Mouse (Mus musculus): Measurements from ENCODE around the gene Eef1a2. TPM values are rescaled to one million over a fixed set of nuclear protein-coding genes. Genes with fewer than 3 reads are reported as not detected.
"Not testable (repeated sequence)": the region's sequence is repeated elsewhere in the genome, so short reads cannot be mapped to it uniquely, and the experiment has no call there.

The Eef1a2 gene
- 5.8 and 6.3 TPM in 2 replicates for polyA plus RNA-seq (2015; fragmentation: Nextera tagmentation; extraction: Ambion mirVana)

DNA sequence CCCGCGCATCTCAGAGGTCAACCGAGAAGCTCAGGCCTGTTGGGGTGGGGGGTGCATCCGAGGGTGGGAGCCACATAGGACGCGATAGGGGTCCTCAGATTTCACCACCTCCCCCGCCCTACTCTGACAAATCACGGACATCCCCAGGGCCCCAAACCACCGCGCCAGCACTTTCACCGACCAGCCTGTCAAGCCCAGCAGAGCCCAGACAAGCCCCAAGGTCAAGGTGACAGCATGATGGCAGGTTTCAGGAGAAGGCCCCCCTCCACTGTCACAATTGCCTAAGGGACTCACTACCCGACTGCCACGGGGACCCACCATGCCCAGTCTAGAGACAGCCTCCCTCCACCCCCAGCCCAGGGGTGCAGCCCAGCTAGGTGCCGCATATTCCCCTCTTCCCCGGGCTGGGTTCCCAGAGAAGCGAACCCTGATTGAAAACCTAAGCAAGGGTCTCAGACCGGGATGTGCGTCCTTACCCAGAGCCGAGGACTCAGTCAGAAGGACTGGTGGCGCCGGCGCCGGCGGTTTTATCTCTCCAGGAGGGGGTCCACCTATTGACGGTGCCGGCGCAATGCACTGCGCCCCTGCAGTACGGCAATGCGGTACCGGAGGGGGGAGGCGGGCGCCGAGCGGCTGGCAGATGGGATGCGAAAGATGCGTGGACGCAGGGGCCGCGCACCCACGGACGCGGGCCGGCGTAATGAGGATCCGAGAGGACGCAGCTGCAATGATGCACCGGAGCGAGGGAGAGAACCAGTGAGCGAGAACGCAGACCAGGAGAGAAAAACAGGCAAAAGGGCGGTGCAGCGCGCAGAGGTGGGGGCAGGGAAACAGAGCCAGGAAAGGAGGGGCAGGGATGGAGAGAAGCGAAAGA is at the start of gene Eef1a2:
TSS of gene Eef1a2 (minus strand) at position 767 of the 874 bp plus-strand sequence.
- H3K4me2 ChIP-seq (replicated peaks), result peak within 1 kb of the TSS; percentile 70
- peak within 1 kb of the TSS; percentile 84 for H3K27ac ChIP-seq (replicated peaks)
- H3K36me3 ChIP-seq, result no peaks in the 10 kb centered on the region
- no peaks in the 10 kb centered on the region for H3K27me3 ChIP-seq
- H3K4me3 ChIP-seq, result peak within 1 kb of the TSS; percentile 61
- no peaks in the 10 kb centered on the region for H3K9me3 ChIP-seq
- ATAC-seq (replicated peaks), result peak; percentile 71
- H3K9ac ChIP-seq (replicated peaks), result peak within 1 kb of the TSS; percentile 79
- H3K4me1 ChIP-seq, result peaks cover 58% of the 10 kb centered on the region
- 3% methylated on average over 55 of the region's 55 CpGs for WGBS

DNA sequence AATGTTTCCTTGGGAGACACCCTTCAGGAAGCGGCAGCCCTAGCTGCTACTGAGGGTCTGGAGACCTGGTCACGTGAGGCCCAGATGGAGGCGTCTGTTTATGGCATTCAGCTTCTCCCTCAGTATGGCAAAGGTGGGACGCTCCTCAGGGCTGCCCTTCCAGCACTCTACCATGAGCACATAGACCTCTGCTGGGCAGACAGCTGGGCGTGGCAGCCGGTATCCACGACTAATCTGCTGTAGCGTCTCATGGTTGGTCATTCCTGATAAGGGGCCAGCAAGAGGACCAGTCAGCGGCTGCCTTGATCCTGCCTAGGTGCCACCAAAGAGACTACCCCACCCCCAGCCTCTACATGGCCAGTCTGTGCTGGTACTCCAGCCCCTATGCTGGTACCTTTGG is 49.3 kb upstream of the Eef1a2 start:
- no peak overlapping the region for H3K4me2 ChIP-seq (replicated peaks)
- H3K9me3 ChIP-seq, result no peaks in the 10 kb centered on the region
- H3K4me3 ChIP-seq, result no peak overlapping the region
- H3K36me3 ChIP-seq, result no peaks in the 10 kb centered on the region
- H3K9ac ChIP-seq (replicated peaks), result no peak overlapping the region
- no peak for ATAC-seq (replicated peaks)
- H3K27ac ChIP-seq (replicated peaks), result no peak overlapping the region
- H3K4me1 ChIP-seq, result no peaks in the 10 kb centered on the region
- no peaks in the 10 kb centered on the region for H3K27me3 ChIP-seq
- WGBS, result 87% methylated on average over 9 of the region's 9 CpGs

DNA sequence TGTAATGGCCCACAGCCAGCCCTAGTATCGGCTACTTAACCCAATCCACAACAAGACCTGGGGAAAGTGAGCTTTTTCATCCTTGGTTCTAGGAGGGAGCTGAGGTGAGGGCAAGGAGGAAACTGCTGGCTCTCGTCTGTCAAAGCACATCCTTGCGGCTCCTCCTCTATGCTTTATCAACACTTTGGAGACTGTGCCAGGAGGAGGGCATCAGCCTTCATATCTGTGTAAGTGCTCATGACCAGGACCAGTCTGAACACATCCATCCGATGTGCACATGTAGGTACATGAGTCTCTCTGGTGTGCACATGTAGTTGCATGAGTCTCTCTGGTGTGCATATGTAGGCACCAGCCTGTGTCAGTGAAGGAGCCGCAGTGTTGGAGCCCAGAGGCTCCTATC is 48.9 kb upstream of the Eef1a2 start:
- WGBS, result 91% methylated on average over 5 of the region's 5 CpGs
- no peak for ATAC-seq (replicated peaks)
- no peak overlapping the region for H3K4me3 ChIP-seq

DNA sequence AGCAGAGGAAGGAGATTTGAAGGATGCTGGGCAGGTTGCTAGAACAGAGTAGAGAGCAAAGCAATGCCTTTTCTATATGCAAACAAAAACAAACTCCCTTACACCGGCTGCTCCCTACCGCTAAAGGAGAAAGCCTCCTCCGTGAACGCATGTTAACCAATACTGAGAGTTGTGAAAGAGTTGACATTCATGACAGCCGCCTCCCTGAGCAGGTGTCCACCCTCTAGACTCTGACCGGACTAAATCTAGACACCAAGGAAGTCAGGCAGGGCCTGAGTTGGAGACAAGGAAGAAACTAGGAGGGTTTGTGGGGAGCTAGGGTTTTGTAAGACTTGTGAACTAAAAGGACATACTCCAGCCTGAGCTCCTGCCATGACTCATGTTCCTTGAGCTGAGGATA is 46.1 kb upstream of the Eef1a2 start:
- Histone ChIP-seq H3K4me1 (no peaks in the 10 kb centered on the region), H3K36me3 (no peaks in the 10 kb centered on the region), H3K27me3 (no peaks in the 10 kb centered on the region), H3K27ac (replicated peaks) (no peak overlapping the region), H3K4me2 (replicated peaks) (no peak overlapping the region), H3K4me3 (no peak overlapping the region), H3K9ac (replicated peaks) (no peak overlapping the region), H3K9me3 (no peaks in the 10 kb centered on the region)
- ATAC-seq (replicated peaks), result no peak
- WGBS, result 78% methylated on average over 6 of the region's 6 CpGs

More for the DNA sequence above, 48.9 kb upstream of the Eef1a2 start:
- H3K4me1 ChIP-seq, result no peaks in the 10 kb centered on the region
- no peaks in the 10 kb centered on the region for H3K9me3 ChIP-seq
- H3K36me3 ChIP-seq, result no peaks in the 10 kb centered on the region
- H3K9ac ChIP-seq (replicated peaks), result no peak overlapping the region
- H3K4me2 ChIP-seq (replicated peaks), result no peak overlapping the region
- no peaks in the 10 kb centered on the region for H3K27me3 ChIP-seq
- no peak overlapping the region for H3K27ac ChIP-seq (replicated peaks)

GRCm38 (mm10) chr2:181202422-181202821 is 45.6 kb upstream of the Eef1a2 start, which contains the start of gene Ptk6:
TSS of gene Ptk6 (minus strand) at chr2:181202789.
- no peaks in the 10 kb centered on the region for H3K36me3 ChIP-seq
- H3K27ac ChIP-seq (replicated peaks), result no peak within 1 kb of the TSS
- no peak within 1 kb of the TSS for H3K9ac ChIP-seq (replicated peaks)
- H3K9me3 ChIP-seq, result no peaks in the 10 kb centered on the region
- no peaks in the 10 kb centered on the region for H3K4me1 ChIP-seq
- H3K4me3 ChIP-seq, result no peak within 1 kb of the TSS
- H3K4me2 ChIP-seq (replicated peaks), result no peak within 1 kb of the TSS
- H3K27me3 ChIP-seq, result no peaks in the 10 kb centered on the region
- ATAC-seq (replicated peaks), result no peak
- 79% methylated on average over 3 of the region's 3 CpGs for WGBS

GRCm38 (mm10) chr2:181201606-181202005 is 44.8 kb upstream of the Eef1a2 start:
- Histone ChIP-seq H3K9ac (replicated peaks) (no peak overlapping the region), H3K36me3 (no peaks in the 10 kb centered on the region), H3K4me3 (no peak overlapping the region), H3K4me1 (no peaks in the 10 kb centered on the region), H3K27ac (replicated peaks) (no peak overlapping the region), H3K4me2 (replicated peaks) (no peak overlapping the region), H3K27me3 (no peaks in the 10 kb centered on the region), H3K9me3 (no peaks in the 10 kb centered on the region)
- no peak for ATAC-seq (replicated peaks)
- 77% methylated on average over 3 of the region's 3 CpGs for WGBS

GRCm38 (mm10) chr2:181196628-181197300 is 40.0 kb upstream of the Eef1a2 start:
- Histone ChIP-seq H3K9ac (replicated peaks) (no peak overlapping the region), H3K9me3 (no peaks in the 10 kb centered on the region), H3K27me3 (no peaks in the 10 kb centered on the region), H3K27ac (replicated peaks) (no peak overlapping the region), H3K36me3 (no peaks in the 10 kb centered on the region), H3K4me3 (no peak overlapping the region), H3K4me2 (replicated peaks) (no peak overlapping the region), H3K4me1 (no peaks in the 10 kb centered on the region)
- WGBS, result 88% methylated on average over 4 of the region's 4 CpGs
- ATAC-seq (replicated peaks), result no peak

DNA sequence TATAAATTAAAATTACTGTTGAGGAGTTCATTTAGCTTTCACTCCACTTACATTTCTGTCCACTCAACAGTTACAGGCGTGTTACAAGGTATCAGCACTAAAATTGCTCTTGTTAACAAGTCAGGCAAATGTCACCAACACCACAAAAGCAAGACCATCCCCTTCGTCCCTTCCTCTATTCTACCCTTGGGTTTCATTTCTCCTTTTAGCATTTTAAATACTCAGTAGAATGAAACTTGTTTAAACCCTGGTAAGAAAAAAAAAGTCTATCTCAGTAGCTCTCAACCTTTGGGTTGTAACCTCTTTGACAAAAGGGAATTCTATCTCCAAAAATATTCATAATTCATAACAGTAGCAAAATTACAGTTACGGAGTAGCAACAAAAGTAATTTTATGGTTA is 36.2 kb upstream of the Eef1a2 start:
- no peak for ATAC-seq (replicated peaks)
- Histone ChIP-seq H3K9me3 (no peaks in the 10 kb centered on the region), H3K36me3 (peaks cover 11% of the 10 kb centered on the region), H3K4me3 (no peak overlapping the region), H3K27me3 (no peaks in the 10 kb centered on the region), H3K9ac (replicated peaks) (no peak overlapping the region), H3K4me1 (peaks cover 9% of the 10 kb centered on the region), H3K27ac (replicated peaks) (no peak overlapping the region), H3K4me2 (replicated peaks) (no peak overlapping the region)
- WGBS, result 83% methylated on average over 3 of the region's 3 CpGs

GRCm38 (mm10) chr2:181191936-181192335 is 35.1 kb upstream of the Eef1a2 start:
- Histone ChIP-seq H3K9ac (replicated peaks) (no peak overlapping the region), H3K27me3 (no peaks in the 10 kb centered on the region), H3K9me3 (no peaks in the 10 kb centered on the region), H3K4me1 (peaks cover 9% of the 10 kb centered on the region), H3K27ac (replicated peaks) (no peak overlapping the region), H3K36me3 (peaks cover 11% of the 10 kb centered on the region), H3K4me2 (replicated peaks) (no peak overlapping the region), H3K4me3 (no peak overlapping the region)
- ATAC-seq (replicated peaks), result no peak
- WGBS, result 60% methylated on average over 4 of the region's 4 CpGs

GRCm38 (mm10) chr2:181191385-181191784 is 34.6 kb upstream of the Eef1a2 start:
- not testable (repeated sequence) for ATAC-seq (replicated peaks); H3K9ac ChIP-seq (replicated peaks); H3K27me3 ChIP-seq; H3K4me3 ChIP-seq; H3K9me3 ChIP-seq; H3K27ac ChIP-seq (replicated peaks); H3K4me2 ChIP-seq (replicated peaks)
- peaks cover 13% of the 10 kb centered on the region for H3K4me1 ChIP-seq
- peaks cover 11% of the 10 kb centered on the region for H3K36me3 ChIP-seq
- 78% methylated on average over 4 of the region's 4 CpGs for WGBS

DNA sequence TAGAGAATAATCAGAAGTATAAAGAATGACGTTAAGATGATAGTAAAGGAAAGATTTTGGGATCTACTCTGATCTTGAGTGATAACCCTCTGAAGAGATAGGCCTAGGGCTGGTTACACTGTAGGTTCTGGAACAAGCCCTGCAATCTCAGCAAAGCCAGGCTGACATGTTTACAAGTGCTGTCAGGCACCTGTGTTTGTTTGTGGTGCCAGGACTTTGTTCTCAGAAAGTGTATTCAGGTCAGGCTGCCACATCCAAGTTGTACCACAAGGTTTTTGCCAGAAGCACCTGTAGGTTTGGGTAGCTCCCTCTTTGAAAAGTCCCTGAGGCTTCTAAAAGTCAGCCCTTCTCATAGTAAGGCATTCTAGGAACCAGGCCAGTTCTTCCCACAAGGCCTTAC is 32.5 kb upstream of the Eef1a2 start:
- Histone ChIP-seq H3K9ac (replicated peaks) (no peak overlapping the region), H3K4me3 (no peak overlapping the region), H3K27ac (replicated peaks) (no peak overlapping the region), H3K4me1 (peaks cover 16% of the 10 kb centered on the region), H3K27me3 (no peaks in the 10 kb centered on the region), H3K36me3 (peaks cover 11% of the 10 kb centered on the region), H3K9me3 (no peaks in the 10 kb centered on the region), H3K4me2 (replicated peaks) (no peak overlapping the region; the same call in 1 of the 2 replicates)
- ATAC-seq (replicated peaks), result no peak
- 93% methylated on average over 1 of the region's 1 CpGs for WGBS

- WGBS, result 80% methylated on average over 2 of the region's 2 CpGs
- H3K9me3 ChIP-seq, result no peaks in the 10 kb centered on the region
- H3K9ac ChIP-seq (replicated peaks), result peak overlapping the region; percentile 99; the same call in 1 of the 2 replicates
- H3K4me1 ChIP-seq, result peaks cover 16% of the 10 kb centered on the region
- ATAC-seq (replicated peaks), result no peak
- peak overlapping the region; percentile 74 for H3K4me2 ChIP-seq (replicated peaks)
- peak overlapping the region; percentile 88 for H3K4me3 ChIP-seq
- H3K27ac ChIP-seq (replicated peaks), result peak overlapping the region; percentile 24; the same call in 1 of the 2 replicates
- no peaks in the 10 kb centered on the region for H3K27me3 ChIP-seq
- H3K36me3 ChIP-seq, result peaks cover 11% of the 10 kb centered on the region
Observed at GRCm38 (mm10) chr2:181188681-181189080, 31.9 kb upstream of the Eef1a2 start.

Data from forebrain, embryonic 15.5 days (tissue).